In genomic region chr2:156229171-156229570, GRCm38 (mm10) we compare ENCODE assay signal across 23 mouse cellular contexts.
"Had no signal": no experiment of that assay in that cellular context is flagged by ENCODE, and none has a peak within 500 bp of the region (broad histone marks: within the 10 kb centered on the region; RNA-seq: fewer than 3 reads in every experiment).

No protein-coding gene starts in this region.

- H3K4me3 ChIP-seq: gastrocnemius, adult 2 months; heart, adult 2 months; heart, embryonic 10.5 days; heart, embryonic 12.5 days; hindbrain, embryonic 10.5 days; hindbrain, embryonic 12.5 days; intestine, embryonic 15.5 days; layer of hippocampus, adult 2 months; left cerebral cortex, adult 2 months; limb, embryonic 13.5 days; limb, embryonic 15.5 days; liver, embryonic 12.5 days had no signal

- H3K27me3 ChIP-seq: heart, embryonic 12.5 days; hindbrain, embryonic 12.5 days; intestine, embryonic 15.5 days; limb, embryonic 13.5 days; limb, embryonic 15.5 days; liver, embryonic 12.5 days had no signal

- DNase-seq: gastrocnemius, adult 2 months; gastrocnemius, postnatal 10 days; gastrocnemius, postnatal 25 days; heart, adult 2 months; heart, postnatal 10 days; heart, postnatal 4 days; kidney, adult 18-20 months; kidney, adult 8-10 months; kidney, postnatal 10 days; kidney, postnatal 25 days; kidney, postnatal 4 days; left cerebral cortex, postnatal 4 days had no signal

- H3K4me2 ChIP-seq: heart, embryonic 12.5 days; hindbrain, embryonic 12.5 days; hindbrain, embryonic 14.5 days; intestine, embryonic 15.5 days; limb, embryonic 13.5 days; limb, embryonic 15.5 days; liver, embryonic 12.5 days had no signal
